Mouse (Mus musculus) spleen, postnatal 4 days (tissue): ENCODE results near the gene Acot1.
"Not testable (repeated sequence)": the region's sequence is repeated elsewhere in the genome, so short reads cannot be mapped to it uniquely, and the experiment has no call there.

Experiments used
- DNase-seq, 2 experiments: peaks; one replicate each; pipeline ENCODE4 v3.0.0; 2022; ENCODE audit warnings: low spot score in 2 of 2

Acot1 gene

DNA sequence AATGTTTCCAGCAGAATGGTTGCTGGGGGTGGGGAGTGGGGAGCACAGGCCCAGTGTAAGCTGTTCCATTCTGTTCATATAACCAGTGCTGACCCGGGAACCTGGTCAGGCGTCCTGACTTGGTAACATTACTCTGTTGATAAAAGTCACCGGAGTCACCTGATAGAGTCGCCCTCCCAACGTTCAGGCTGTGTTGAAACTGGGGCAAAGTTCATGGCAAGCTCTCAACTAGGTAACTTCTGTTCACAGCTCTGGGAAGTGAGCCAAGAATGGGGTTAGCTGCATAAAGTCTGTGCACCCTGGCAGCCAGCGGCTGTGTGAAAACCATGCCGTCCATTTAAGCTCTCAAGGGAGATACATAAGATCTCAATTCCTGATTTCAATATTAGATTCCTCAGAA, 11.2 kb downstream of the Acot1 start:
- DNase-seq, result peak in 1 of 2 experiments; percentile 38

DNA sequence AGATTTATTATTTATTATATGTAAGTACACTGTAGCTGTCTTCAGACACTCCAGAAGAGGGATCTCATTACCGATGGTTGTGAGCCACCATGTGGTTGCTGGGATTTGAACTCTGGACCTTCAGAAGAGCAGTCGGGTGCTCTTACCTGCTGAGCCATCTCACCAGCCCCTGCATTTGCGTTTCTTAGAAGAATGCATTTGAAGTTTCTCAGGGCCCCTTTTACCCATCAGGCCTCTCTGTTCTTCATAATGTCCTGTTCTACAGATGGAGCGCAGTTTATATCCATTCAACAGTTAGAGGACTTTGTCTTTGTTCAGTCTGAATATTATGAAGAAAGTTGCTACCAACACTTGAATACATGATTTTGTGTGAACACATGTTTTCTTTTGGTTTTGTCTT, 13.0 kb downstream of the Acot1 start:
- DNase-seq, result not testable (repeated sequence)

DNA sequence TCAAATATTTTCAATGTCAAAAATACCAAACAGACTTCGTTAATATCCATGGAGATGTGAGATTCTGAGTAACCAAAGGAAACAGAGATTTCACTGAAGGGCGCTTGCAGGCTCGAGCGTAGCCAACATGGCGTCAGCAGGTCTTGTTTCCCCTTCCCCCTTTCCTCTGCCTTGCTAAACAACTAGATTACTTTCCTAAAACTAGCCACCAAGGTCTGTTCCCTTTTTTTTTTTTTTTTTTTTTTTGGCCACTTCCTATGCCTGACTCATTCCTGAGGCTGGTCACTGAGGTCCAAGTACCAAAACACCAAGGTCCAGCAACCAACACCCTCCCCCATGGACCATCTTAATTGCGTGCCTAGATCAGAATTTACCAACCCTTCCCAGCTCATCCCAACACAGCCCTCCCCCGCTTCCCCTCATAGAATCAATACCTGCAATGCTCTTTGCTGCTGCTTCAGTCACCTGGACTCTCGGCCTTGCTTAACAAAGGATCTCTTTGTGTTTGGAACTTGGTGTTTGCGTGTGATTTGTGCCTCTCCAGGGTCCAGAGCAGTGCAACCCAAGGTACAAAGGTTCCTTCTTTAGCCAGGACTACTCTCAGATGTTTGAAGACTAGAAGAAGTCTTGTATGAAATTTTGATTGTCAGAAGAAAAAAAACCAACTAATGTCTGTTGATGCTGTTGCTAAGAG, 13.9 kb downstream of the Acot1 start:
- DNase-seq, result no peak

DNA sequence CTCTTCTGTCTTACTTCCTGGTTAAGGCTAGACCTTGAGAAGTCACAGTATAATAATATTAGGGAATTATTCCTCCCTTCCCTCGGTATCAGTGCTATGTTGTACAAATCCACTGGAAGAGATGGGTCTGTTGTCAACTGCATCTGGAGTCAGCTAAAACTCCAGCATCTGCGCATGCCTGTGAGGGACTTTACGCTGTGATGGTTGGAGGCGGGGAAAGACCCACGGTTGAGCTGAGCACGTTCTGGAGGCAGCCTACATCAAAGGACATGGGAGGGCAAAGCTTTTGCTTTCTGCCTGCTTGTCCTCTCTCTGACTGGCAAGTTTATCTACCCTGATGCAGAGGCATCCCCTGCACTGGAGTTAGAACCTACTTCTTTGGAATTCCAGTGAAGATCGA, 16.6 kb downstream of the Acot1 start:
- no peak for DNase-seq

DNA sequence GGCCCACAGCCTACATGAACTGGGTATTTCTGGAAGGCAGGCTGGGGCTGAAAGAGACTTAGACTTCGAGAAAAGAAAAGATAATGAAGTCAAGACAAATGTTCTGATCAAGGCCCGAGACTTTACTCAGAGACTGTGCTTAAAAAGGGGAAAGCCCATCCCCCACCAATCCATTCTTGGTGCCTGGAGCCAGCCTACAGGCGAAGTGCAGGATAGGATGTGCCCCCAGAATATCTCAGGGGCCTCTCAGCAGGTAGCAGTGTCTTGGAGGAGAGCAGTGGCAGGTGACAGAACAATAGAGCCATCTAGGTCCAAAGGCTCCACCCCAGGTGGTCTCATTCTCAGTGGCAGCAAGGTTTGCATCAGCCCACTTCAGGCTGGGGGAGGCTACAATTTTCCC, 19.0 kb downstream of the Acot1 start:
- DNase-seq, result not testable (repeated sequence)

DNA sequence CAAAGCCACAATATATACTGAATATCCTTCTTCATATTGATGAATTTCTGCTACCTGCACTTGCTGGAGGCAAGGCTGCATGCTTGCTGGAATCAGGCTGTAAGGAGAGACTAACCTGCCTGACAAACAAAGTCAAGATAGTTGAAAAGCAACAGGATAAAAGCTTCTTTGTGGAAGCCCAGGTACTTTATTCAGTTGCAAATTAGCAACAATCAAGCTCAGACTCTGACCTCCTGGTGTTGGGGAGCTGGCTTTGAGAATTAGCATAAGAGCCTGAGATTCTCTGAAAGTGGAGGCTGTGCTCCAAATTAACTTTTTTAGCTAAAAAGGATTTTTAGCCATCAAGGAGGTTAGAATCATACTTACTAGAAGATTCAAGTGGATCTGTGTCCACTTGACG, 19.8 kb downstream of the Acot1 start:
- not testable (repeated sequence) for DNase-seq

DNA sequence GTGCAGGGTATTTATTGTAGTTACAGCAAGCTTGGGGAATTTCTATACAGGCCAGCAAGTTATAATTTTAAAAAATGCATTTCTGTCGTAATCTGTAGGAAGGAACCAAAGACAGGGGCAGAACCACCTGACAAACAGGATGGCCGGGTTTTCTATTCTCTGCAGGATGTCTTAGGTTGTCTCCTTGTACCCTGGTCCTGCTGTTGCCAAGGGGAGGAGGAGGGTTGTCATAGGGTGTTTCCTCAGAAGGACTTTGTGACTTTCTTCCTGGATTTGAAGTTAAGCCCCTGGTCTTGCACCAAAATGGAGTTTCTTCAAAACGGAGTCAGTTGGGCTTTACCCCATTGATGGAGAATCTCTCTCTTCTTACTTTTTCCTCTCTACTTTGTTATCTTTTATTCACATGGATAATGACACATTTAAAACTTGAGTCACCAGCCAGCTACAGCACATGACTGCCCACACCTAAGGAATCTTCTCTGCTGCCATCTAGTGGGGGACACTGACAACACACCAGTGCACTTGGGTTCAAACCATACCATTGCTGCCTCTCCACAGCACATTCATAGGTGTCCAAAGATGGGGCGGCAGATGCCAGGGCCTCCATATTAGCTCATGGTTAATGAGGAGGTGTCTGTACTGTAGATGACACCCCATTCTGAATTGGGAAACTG, 21.5 kb downstream of the Acot1 start:
- DNase-seq, result peak; percentile 72 to 84

DNA sequence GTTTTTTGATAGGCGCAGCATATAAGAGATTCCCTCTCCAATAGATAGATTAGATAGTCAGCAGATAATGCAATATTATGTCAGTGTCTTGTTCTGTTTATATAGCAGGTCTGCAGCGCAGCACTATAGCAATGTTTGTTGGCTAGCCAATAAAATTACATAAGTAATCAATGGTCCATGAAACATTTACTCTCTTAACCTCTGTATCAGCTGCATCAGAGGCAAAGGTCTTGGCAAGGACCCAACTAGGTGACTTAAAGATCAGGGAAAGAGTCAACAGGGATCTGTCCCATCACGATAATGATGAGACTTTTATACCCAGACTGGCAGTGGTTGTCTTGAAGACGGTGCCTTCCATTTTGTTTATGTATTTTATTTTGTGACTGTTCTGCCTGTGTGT, 23.6 kb downstream of the Acot1 start:
- DNase-seq, result no peak

DNA sequence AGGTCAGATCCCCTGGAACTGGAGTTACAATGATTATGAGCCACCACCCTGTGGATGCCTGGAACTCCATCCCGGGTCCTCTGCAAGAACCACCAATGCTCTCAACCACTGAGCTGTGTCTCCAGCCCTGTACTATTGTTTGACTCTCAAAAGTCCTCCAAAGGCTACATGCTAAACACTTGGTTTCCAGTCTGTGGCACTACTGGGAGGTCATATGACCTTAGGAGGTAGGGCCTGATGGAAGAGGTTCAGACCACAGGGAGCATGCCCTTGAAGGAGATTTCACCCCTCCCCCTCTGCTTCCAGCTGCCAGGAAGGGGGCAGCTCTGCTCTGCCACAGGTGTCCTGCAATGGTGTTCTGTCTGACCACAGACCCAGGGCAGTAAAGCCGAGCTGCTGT, 24.0 kb downstream of the Acot1 start:
- DNase-seq, result not testable (repeated sequence)

DNA sequence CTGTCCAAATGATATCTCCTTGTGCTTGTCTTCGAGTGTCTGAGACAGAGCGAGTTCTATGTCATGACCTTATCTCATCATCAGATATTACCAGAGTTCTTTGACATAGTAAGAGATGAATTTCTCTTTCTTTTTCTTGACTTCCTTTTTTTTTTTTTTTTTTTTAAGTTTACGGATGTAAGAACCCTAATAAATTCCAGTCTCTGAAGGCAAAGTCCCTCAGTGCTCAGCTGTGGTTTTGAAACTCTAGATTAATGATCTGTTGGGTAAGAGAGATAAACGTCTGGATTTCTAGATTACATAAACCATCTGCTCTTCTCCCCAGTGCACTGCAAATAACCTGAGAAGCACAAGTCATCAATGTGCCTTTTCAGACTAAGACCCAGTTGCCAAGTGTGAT, 24.8 kb downstream of the Acot1 start:
- no peak for DNase-seq

DNA sequence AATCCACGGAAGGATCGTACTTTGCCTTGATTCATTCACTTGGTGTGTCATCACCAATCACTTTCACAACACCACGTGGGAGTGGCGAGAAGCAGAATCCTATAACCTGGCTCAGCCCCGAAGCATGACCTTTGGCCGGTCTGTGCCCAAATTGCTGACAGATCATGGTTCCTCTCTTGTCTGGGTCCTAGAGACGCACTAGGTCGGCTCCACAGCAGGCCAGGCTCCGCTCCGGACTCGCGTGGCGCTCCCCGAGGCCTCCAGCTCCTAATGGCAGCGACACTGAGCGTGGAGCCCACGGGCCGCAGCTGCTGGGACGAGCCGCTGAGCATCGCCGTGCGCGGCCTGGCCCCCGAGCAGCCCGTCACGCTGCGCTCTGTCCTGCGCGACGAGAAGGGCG, 29.0 kb downstream of the Acot1 start, which contains the start of gene Acot4:
Acot4 (plus strand) TSS at position 139 of the 400 bp plus-strand sequence.
- not testable (repeated sequence) for DNase-seq

DNA sequence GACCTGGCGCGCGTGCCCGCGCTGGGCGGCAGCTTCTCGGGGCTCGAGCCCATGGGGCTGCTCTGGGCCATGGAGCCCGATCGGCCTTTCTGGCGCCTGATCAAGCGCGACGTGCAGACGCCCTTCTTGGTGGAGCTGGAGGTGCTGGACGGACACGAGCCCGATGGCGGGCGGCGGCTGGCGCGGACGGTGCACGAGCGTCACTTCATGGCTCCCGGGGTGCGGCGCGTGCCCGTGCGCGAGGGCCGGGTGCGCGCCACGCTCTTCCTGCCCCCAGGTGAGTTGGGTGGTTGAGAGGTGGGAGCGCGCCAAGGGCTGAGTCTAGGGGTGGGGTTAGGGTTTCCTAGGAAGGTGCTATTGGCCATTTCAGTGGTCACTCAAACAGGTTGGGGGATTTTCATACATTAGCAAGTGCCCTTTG, 29.4 kb downstream of the Acot1 start, which contains the start of gene Gm49366:
Gm49366 (plus strand) TSS at position 245 of the 421 bp plus-strand sequence.
- not testable (repeated sequence) for DNase-seq

DNA sequence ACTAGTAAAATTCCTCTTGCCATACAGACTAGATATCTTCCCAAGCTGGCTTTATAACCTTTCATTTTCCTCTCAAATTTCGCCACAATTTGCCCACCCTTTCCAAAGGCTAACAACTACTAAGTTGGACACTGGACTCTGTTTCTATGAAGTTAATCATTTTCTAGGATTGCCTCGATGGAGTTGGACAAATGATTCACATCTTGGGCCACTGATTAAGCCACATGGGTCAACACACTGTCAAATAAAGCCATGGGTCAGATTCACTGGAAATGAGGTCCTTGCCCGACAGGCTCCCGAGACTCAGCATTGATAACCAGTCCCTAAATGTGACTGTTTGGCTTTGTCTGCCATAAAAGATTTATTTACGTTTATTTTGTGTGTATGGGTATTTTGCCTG, 33.0 kb downstream of the Acot1 start:
- DNase-seq, result no peak

DNA sequence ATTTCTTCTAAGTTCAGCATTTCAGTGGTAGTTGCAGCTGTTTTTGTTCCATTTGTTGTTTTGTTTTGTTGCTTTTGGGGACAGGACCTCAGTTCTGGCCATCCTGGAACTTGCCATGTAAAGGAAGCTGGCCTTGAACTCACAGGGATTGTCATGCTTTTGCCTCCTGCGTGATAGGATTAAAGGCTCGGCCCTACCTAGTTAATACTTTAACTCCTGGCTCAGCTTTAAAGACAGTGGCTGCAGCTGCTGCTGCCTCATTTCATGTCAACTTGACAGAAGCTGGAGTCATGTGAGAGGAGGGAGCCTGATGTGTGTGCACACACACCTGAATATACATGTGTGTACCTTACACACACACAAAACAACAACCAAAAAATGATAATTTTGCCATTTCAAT, 34.8 kb downstream of the Acot1 start:
- no peak for DNase-seq

DNA sequence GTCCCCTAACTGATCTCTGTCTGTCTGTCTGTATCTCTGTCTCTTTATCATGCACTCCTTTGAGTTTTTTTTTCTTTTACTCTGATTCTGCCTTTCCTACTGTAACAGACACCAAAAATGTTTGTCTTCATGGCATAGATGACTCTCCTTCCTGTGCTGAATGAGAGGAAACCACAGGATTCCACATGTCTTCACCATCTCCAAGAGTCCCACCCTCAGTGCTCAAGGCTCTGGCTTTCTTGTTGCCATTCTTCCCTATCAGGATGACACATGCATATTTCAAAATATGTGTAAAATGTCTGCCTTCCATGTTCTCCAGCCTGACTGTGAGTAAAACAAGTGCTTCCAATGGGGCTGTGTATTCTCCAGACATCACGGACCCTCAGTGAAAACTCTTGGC, 37.6 kb downstream of the Acot1 start:
- DNase-seq, result no peak

DNA sequence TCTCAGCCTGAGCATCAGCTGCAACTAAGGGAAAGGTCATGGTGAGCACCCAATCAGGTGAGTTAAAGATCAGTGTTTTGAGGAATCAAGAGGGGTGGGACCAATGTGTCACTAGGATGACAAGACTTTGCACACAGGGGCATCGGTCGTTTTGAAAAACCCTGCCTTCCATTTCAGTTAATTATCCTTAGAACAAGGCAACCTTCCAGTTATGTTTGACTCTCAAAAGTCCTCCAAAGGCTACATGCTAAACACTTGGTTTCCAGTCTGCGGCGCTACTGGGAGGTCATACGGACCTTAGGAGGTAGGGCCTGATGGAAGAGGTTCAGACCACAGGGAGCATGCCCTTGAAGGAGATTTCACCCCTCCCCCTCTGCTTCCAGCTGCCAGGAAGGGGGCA, 41.5 kb downstream of the Acot1 start:
- not testable (repeated sequence) for DNase-seq

DNA sequence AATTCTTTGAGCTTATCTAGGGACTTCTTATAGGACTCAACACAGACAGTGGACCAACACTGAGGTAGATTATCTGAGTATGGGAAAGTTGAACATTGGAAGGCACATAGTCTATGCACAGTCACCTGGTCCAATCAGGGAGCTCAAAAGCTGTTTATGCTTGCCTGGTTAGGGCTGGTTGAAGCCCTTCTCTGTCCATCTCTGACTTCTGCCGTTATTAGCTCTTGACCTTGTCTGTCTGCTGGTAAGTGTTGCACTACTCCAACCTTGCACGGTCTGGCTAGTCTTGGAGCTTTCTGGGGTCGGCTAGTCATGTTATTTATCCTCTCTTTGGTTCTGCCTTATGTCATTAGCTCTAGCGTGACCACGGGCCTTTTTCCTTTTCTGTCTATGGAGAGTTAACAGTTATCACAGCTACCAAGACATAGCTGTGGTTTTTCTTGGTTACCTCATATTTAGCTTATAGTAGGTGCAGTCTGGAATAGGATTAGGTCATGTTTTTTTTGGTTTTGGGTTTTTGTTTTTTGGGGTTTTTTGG, 42.7 kb downstream of the Acot1 start, which contains the start of gene Acot3:
Acot3 (plus strand) TSS at position 208 of the 538 bp plus-strand sequence.
- no peak for DNase-seq

DNA sequence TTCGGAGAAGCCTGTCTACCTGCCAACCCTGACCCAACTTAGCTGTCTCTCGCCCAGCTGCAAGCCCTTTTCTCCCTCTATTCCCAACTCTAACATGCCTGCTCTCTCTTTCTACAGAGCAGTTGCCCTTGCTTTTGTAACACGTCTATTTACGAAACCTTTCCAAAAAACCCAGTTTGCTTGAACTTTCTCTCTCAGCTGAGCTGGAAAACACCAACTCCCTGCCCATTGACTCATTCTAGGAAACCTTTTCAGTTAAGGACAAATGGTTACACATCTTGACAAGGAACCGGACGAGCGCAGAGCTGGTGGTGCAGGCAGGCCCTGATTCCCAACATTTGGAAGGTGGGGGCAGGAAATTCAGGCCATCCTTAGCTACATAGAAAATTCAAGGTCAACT, 43.3 kb downstream of the Acot1 start:
- no peak for DNase-seq

DNA sequence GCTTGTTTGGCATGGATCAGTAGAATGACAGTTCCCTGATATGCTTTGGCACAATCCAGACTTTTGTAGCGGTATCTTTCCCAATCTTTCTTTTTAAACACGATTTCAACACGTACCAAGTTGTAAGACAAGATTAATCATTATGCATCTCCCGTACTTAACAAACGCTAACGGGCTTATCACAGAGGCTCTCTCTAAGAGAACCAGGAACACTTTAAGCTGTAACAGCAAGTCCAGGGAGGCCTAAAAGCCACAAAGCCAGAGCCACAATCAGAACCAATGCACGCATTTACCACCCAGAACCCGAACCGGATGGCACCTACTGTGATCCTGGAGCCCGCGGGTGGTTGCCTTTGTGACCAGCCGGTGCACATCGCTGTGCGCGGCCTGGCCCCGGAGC, 43.9 kb downstream of the Acot1 start:
- no peak for DNase-seq

DNA sequence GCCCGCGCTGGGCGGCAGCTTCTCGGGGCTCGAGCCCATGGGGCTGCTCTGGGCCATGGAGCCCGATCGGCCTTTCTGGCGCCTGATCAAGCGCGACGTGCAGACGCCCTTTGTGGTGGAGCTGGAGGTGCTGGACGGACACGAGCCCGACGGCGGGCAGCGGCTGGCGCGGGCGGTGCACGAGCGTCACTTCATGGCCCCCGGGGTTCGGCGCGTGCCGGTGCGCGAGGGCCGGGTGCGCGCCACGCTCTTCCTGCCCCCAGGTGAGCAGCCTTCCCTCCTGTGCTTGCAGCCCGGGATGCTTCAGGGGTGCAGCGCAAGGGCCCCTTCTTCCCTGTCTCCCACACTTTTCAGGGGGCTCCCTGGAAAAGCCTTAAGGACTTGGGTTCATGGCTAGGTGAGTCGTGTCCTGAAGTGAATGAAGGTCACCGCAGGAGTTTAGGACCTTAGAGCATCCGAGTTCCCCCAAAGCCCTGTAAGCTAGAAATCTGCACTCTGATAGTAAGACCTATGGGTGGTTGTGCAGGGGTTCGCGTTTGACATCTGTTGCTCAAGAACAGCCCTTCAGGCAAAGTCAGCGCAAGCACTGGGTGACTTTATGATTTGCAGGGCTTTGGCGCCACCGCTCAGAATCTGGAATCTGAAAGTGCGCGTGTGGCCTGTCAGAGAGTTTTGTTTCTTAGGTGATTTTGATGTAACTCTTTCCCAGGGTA, 44.5 kb downstream of the Acot1 start:
- no peak for DNase-seq

DNA sequence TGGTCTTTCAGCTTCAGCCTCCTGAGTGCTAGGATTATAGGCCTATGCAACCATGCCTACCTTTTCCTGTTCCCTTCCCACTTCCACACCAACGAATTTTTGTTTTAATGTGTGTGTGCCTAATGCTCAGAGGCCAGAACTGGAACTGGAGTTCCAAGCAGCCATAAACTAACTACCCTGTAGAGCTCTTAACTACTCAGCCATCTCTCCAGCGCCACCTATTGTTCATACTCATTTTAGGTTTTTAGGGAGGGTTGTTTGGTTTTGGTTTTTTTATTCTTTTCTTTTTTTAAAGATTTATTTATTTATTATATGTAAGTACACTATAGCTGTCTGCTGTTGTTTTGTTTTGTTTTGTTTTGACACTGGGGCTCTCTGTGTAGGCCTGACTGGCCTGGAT, 51.7 kb downstream of the Acot1 start:
- no peak for DNase-seq

DNA sequence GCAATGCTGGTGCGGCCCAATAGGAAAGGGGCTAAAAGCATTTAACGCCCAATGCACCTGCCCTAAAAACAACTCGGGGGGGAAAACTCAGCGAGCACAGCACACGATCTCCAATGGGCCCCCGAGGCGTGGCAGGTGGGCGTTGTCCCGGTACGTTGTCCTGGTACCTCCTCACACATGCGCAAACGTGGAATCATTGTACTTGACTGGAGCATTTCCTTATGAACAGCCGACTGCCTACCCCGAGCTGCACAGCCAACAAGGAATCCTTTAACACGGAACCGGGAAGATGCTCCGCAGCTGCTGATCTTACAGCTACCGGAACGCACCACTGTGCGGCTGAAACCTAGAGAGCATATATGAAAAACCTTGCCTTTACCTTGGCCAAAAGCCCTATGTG, 53.0 kb downstream of the Acot1 start:
- DNase-seq, result no peak
